Mouse (Mus musculus) thymus, postnatal 25 days (tissue): ENCODE data around the gene Gm4131.
A peak's percentile ranks its signal among the peaks of the same experiment; 100 is the strongest.

Source experiments
- DNase-seq: peaks from one replicate; pipeline ENCODE4 v3.0.0; 2022

Gene Gm4131

DNA sequence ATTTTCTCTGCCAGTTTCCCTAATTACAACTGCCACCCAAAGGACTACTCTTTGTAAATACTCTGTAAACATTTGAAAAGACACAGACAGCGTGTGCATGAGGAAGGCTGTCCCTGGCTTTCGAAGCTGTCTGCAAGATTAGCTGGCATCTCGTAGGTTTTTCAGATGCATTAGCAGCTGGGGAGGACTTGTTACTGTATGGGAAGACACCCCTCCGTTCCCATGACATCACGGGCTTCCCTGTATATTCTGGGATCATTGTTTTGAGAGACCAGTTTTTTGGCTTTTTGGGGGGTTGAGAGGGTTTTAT is 111.2 kb downstream of the Gm4131 start:
- no peak for DNase-seq

DNA sequence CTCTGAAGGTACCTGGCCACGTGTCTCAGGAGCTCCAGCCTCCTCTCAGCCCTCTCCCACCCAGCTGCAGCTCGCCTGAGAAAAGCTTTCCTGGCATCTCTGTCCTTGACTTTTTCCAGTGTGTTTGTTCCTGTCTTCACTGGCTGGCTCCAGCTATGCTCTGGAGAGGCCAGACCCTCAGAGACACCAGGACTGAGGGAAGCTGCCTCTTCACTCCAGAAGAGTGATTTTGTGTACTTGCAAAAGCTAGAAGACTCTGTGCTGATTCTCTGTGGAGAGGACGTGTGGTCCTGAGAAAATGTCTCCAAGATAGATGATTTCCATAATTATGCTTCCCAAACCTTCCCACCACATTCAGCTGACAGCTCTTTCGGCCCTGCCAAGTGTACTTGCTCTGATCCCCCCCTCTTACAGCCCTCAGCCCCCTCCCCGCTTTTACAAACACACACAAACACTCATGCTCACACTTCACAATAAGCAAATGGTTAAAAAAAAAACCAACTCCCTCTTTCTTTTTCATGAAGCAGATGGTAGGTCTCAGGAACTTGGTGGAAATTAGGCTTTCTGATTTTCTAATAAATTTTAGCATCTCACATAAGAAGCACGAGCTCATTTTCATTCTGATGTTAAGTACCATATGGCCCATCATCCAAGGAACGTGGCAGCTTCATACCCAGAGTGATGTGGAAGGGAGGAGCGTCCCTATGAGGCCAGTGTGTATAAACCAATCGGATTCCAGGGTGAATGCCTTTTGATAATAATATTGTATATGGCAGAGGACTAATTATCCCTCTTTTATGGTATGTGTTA is 111.8 kb downstream of the Gm4131 start:
- DNase-seq = no peak

DNA sequence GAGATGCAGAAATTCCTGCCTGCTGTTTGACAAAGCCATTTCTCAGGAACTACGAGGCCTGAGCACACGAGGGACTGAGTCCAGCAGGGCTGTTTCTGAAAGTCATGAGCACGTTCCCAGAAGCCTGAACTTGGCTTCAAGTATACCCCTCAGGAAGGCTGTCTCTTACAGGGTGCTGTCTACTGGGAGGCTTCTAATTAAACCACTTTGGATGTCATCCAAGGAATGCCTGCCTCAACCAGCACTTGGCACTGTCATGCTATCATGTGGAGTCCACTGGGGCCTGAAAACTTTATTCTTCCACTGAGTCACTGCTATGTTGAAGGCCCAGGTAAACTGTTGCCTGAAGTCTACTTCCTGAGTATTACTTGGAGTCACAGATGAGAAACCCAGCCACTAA is 112.6 kb downstream of the Gm4131 start:
- DNase-seq = no peak

DNA sequence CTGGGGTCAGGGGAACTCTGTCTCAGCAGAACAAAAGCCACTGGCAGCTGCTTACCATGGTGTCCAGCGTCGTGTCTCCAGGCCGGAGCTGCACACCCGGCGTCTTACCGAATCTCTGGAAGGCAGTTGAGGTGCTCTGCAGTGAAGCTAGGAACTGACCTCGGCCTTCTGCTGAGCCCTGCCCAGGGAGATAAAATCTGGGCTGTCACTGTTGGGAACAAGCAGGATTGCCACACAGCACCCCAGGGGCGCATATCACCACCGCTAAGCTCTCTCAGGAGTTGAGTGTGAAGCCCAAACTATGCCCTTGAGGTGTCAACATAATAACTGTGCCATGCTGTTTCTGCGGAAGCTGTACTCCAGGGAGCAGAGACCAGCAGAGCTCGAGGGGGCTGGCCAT is 113.4 kb downstream of the Gm4131 start:
- no peak for DNase-seq

DNA sequence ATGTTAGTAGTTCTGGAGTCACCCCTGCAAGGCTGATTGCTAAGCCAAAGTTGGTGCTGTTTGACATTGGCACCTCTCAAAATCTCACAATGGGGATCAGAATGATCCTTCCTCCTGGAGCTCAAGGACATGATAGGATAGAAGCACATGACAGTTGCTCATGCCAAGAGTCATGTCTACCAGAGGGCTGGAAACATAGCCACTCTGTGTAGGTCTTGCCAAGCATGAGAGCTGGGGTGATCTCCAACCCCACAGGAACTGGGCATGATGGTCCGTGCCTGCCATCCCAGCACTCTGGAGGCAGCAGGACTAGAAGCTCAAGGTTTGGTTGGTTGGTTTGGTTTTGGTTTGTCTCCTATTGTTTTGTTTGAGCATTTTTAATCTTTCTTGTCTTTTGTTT is 116.0 kb downstream of the Gm4131 start:
- no peak for DNase-seq

DNA sequence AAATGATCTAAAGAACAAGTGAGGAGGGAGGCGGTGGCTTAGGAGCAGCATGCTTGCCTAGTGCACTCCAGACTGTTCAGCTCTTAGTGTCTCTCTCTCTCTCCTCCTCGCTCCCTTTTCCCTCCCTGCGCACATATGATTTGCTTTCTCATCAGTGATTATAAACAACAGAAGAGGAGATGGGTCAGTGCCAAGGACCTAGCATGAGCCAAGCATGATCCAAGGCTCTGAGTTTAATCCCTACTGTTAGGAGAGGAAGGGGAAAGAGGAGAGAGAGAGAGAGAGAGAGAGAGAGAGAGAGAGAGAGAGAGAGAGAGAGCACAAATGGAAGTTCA is 119.5 kb downstream of the Gm4131 start:
- DNase-seq = no peak

DNA sequence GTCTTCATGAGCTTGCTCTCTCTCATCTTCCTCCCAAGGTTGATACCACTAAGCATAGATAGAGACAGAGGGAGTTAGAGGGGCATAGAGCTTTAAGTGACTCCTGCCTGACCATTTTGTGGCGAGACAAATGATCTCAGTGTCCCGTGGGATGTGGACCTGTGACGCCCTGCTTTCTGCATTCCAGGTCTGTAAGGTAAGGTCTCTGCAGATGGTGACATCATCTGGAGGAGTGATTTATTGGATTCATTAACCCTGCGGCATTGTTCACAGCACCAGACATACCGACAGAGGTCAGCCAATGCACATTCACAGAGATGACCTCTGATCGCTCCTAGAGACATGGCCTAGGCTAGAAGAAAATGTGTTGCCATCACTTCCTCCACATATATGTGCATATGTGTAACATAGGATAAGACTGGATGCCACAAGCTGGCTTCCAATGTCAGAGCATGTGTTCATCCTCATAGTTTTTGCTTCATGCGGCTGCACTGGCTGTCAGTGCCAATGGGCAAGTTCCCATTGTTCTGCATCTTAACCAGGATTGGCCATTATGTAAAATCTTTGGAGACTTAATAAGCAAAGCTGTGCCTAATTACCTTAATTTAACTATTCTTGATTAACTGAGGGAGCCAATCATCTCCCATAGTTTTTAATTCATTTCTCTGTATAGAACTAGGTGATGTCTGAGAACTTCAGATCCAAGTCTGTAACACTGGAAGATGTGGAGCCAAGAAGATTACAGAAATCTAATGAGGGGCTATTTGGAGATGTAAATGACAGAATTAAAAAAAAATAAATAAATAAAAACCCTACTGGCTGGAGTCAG is 120.1 kb downstream of the Gm4131 start:
- DNase-seq = no peak

DNA sequence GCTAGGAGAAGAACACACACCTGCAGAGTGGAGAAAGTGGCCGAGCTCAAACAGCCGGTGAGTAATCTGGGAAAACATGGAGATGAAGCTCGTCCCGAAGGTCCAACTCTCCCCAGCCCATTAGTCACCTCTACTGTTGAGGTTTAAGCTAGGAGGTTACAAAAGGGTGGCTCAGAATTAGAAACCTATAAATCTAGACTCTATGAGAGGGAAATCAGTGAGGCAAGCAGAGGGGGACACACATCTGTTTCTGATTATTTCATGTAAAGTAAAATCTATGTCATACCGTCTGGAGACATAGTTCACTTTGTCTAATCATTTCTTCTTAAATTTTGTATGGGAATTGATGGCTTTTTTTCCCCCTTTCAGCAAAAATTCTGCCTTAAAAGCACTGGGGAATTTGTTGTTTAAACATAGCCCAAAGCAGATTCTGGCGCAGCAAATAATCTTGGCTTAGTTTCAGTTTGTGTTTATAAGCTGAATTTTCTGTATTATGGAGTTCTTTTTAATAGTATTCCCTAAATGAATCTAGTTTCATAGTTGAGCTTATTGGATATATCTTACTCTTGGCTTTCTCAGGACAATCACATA is 122.8 kb downstream of the Gm4131 start:
- DNase-seq = no peak

DNA sequence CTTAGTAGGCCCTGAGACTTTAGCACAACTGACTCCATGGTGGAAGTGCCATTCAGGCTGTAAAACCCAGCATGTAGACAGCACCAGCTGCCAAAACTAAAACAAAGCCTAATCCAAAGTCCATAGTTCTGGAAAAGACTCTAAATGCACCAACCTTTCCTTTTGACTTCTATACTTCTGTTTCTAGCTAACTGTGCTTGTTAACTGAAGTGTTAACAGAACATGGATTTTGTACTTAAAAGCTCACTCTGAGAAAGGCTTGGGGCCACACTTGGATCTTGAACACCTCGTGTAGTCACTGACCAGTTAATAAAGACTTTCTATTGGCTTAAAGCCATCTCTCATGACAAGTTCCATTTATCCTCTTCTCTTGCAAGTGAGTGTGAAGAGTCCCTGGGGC is 123.8 kb downstream of the Gm4131 start:
- no peak for DNase-seq

DNA sequence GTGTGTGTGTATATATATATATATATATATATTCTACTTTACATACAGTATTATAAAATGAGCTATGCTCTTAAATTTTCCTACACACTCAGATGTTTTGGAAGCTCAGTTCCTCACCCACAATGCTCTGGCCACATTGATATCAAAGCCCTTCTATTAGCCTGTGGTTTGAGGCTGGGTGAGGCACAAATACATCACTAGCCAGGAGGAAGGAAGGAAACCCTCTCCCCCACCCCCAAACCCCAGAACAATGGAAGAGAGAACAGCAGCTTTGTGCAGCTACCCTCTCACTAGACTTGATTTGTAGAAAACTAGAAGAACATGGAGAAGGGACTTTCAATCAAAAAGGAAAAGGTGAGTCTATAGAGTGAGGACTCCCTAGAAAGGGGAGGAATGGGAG is 126.7 kb downstream of the Gm4131 start:
- no peak for DNase-seq

DNA sequence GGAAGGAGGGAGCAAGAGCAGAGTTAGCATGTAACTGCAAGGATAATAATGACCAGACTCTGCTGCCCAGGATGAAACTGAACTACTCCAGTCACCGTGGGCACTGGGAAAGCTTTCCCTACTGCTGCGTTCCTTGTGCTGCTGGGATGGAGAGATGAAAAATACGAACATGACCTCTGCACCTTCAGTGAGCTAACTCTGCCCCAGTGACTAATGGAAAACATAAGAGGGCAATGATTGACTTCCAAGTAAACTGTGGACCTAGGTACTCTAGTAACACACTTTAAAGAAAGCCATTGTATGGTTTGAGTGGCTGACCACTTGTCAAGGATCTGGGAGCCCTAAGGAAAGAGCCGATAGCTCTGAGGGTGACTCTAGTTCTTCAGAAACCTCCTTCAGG is 128.5 kb downstream of the Gm4131 start:
- no peak for DNase-seq

DNA sequence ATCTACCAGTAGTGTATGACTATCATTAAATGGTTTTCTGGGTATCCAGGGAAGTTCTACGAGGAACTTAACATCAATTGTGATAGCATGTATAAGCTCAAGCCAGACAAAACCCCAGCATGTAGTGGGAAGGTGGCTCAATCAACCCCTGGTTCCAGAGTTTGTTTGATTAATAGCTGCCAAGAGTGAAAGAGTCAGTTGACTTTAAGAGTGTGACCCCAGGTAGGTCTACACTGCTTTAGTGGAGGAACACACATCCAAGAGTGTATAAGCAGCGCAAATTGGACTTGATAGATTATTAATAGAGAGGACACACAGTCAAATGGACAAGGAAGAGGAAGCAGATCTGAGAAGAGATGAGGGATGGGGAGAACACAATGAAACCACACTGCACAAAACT is 128.9 kb downstream of the Gm4131 start:
- DNase-seq = no peak

DNA sequence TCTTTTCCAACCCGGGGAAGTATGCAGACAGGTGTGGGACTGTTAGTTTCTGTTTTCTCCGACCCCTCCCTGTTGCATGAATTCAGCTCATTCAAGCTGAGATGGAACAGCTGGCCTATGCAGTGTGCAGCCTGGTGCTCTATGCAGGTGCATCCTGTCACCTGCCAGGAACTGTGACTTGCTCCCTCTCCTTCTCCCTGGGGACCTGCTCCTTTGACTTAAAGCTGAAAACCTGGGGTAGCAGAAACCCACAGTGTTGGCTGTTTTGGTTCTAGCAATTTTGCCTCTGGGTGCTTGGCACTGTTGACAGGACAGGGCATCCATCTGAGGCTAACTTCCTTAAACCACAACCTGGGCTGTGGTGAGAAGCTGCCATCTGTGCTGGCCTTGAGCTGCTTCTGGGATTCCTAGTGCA is 141.4 kb downstream of the Gm4131 start:
- DNase-seq = peak; percentile 70

DNA sequence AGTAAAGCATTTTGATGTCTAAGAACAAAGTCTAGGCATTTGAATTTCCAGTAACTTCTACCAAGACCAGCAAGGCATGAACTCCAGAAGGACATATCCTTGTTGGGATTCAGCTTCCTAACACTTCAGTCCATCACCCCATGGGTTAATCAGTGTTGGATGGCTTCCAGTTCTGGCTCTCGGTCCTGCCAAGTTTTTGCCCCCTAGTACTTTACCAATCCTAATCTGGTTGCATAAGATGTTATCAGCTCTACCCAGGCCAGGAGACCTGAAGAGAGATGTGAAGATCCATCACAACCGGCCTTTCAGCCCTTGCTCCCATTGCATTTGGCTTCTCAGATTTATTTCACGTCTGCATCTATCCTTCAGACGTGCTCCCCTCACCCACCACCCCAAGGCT is 144.5 kb downstream of the Gm4131 start:
- DNase-seq = no peak

DNA sequence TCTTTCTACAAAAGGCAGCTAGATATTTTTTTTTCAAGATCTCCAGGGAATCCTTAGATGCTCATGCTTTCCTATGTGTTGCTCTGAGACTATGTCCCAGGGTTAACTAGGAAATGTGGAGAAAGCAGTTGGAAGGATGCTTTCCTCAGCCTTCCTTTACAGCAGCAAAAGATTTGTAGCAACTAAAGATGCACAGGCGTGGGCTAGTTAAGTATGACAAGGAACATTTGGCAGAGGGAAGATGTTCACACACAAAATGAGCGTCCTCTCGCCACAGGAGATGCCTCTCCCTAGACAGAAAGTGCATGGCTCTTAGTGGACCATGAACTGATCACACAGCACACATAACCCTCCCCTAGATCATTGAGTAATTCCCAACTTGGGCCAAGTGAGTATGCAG is 149.2 kb downstream of the Gm4131 start:
- DNase-seq = no peak

DNA sequence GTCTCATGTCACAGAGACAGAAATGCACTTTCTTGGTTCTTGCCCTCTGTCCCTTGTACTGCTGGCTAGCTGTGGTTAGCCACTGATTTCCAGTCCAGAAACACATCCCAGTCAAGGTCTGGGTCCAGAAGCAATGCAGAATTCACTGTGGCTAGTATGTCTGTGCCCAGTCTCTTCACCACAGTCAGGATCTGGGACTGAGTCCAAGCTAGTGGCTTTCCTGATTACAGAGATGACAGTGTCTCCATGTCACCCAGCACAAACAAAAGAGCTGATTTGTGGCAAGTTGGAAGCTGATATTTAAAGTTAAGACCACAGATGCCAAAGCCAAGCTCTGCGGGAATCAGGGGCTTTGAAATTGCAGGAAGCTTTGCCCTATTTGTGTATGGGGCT is 150.0 kb downstream of the Gm4131 start:
- no peak for DNase-seq

DNA sequence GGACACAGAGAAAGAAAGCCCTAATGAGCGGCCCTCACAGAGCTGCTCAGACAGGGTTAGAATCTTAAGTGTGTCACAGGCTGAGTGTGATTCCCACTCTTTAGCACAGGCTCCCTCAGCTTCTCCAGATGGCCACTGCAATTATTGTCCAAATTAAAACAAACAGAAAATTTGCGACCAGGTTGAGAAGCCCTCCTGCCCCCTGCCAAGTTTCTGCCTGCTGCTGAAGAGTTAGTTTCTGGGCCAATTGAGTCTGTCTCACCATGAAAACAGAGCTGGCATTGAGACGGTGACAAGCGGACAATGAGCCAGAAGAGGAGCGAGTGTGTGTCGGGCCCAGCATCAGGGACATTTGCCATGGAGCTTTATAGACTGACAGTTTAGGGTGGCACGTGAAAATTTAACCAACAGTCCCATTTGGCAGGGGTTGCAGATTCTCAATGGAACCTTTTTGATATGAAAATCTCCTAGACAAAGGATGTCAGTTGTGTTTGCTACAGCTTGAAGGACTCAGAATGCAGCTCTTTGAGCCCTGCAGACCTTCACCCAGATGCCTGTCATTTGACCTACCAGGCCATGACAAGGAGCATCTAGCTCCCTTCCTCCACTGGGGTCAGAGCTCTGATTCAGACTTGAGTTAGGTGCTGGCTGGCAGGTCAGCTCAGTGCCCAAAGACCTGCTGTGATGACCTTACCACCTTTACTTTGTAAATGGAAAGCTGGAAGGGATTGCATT is 150.5 kb downstream of the Gm4131 start:
- DNase-seq = no peak
